Mouse (Mus musculus) gastrocnemius, adult 2 months (tissue): ENCODE data around the gene Gpd1. TPM values are rescaled to one million over a fixed set of nuclear protein-coding genes. Genes with fewer than 3 reads are reported as not detected.

Experiments used
- DNase-seq: peaks from one replicate; pipeline ENCODE4 v3.0.0; 2022
- H3K27ac ChIP-seq: fragments of 200-600 bp; 2 replicates; pipeline ENCODE4 v1.8.1; 2022; ENCODE audit warnings: mild to moderate bottlenecking
- H3K4me3 ChIP-seq: fragments of 200-600 bp; 2 replicates; pipeline ENCODE4 v1.8.1; 2022; ENCODE audit warnings: mild to moderate bottlenecking, moderate library complexity
- CTCF ChIP-seq: fragments of 200-600 bp; IDR thresholded peaks from 2 replicates; pipeline ENCODE4 v1.8.1; 2022; ENCODE audit warnings: antibody characterized with exemption, mild to moderate bottlenecking, moderate library complexity
- intact Hi-C: fragments of 180-260 bp; cut with DNase I; formaldehyde crosslinking; loops from one replicate; pipeline ENCODE4 v1.15.1; 2025
- total RNA-seq, 2 experiments: library from RNA; stranded (reverse); gene quantifications; 2 replicates each; pipeline ENCODE4 v1.2.3; 2021

Gene Gpd1
- total RNA-seq, 2 experiments from 2014 or later: 381 to 575 TPM

GRCm38 (mm10) chr15:99703676-99704040 lies 13.7 kb upstream of the Gpd1 start:
- no peak for DNase-seq
- no peak overlapping the region for H3K4me3 ChIP-seq
- intact Hi-C loops: no loop called here
- TF ChIP-seq CTCF: no peak
- peak overlapping the region; percentile 16; the same call in 1 of the 2 replicates for H3K27ac ChIP-seq

- TF ChIP-seq CTCF: no peak
- Histone ChIP-seq H3K4me3 (peak overlapping the region; percentile 13), H3K27ac (peak overlapping the region; percentile 48)
- intact Hi-C loops: no loop called here
- DNase-seq: no peak
Observed at GRCm38 (mm10) chr15:99704041-99704681, 13.2 kb upstream of the Gpd1 start.

GRCm38 (mm10) chr15:99704881-99705280 lies 12.4 kb upstream of the Gpd1 start:
- DNase-seq: no peak
- Histone ChIP-seq H3K4me3 (no peak overlapping the region), H3K27ac (peak overlapping the region; percentile 48)
- intact Hi-C loops: no loop called here
- TF ChIP-seq CTCF: no peak

GRCm38 (mm10) chr15:99705440-99706048 lies 11.8 kb upstream of the Gpd1 start, which contains the start of gene Gm17349:
Gene Gm17349, minus strand, starts transcription at chr15:99705490.
- peak; percentile 77 for DNase-seq
- intact Hi-C loops: no loop called here
- TF ChIP-seq CTCF: peak; percentile 96
- Histone ChIP-seq H3K4me3 (peak within 1 kb of the TSS; percentile 13), H3K27ac (peak within 1 kb of the TSS; percentile 48)

- no peak overlapping the region for H3K4me3 ChIP-seq
- no peak for DNase-seq
- no peak for TF ChIP-seq CTCF
- intact Hi-C loops: no loop called here
- H3K27ac ChIP-seq: no peak overlapping the region
Observed at GRCm38 (mm10) chr15:99708176-99708575, 9.1 kb upstream of the Gpd1 start.

- no peak for DNase-seq
- Histone ChIP-seq H3K4me3 (no peak overlapping the region), H3K27ac (no peak overlapping the region)
- intact Hi-C loops: loop anchor here (5.0 kb wide), 1 partner anchor 197 kb away; no protein-coding TSS in a partner anchor
- TF ChIP-seq CTCF: no peak
Observed at GRCm38 (mm10) chr15:99710221-99711190, 6.8 kb upstream of the Gpd1 start.

- Histone ChIP-seq H3K4me3 (no peak overlapping the region), H3K27ac (no peak overlapping the region)
- DNase-seq: no peak
- TF ChIP-seq CTCF: no peak
- intact Hi-C loops: loop anchor here (5.0 kb wide), 1 partner anchor 196 kb away; no protein-coding TSS in a partner anchor
Observed at GRCm38 (mm10) chr15:99711491-99711890, 5.8 kb upstream of the Gpd1 start.

GRCm38 (mm10) chr15:99712666-99713559 lies 4.4 kb upstream of the Gpd1 start:
- TF ChIP-seq CTCF: no peak
- intact Hi-C loops: loop anchor here (5.0 kb wide), 1 partner anchor 194 kb away; no protein-coding TSS in a partner anchor
- no peak for DNase-seq
- Histone ChIP-seq H3K4me3 (no peak overlapping the region), H3K27ac (no peak overlapping the region)

- intact Hi-C loops: loop anchor here (5.0 kb wide), 1 partner anchor 194 kb away; no protein-coding TSS in a partner anchor
- TF ChIP-seq CTCF: no peak
- Histone ChIP-seq H3K27ac (no peak overlapping the region), H3K4me3 (no peak overlapping the region)
- no peak for DNase-seq
Observed at GRCm38 (mm10) chr15:99713569-99713968, 3.7 kb upstream of the Gpd1 start.

- intact Hi-C loops: loop anchor here (5.0 kb wide), 1 partner anchor 193 kb away; no protein-coding TSS in a partner anchor
- TF ChIP-seq CTCF: no peak
- DNase-seq: no peak
- Histone ChIP-seq H3K4me3 (no peak overlapping the region), H3K27ac (no peak overlapping the region; the same call in 1 of the 2 replicates)
Observed at GRCm38 (mm10) chr15:99714206-99714605, 3.1 kb upstream of the Gpd1 start.

GRCm38 (mm10) chr15:99714858-99715257 lies 2.5 kb upstream of the Gpd1 start:
- peak; percentile 99; the same call in 1 of the 2 replicates for TF ChIP-seq CTCF
- peak overlapping the region; percentile 96; the same call in 1 of the 2 replicates for H3K27ac ChIP-seq
- intact Hi-C loops: loop anchor here (1.0 to 5.0 kb wide), 2 partner anchors 63 to 192 kb away; no protein-coding TSS in a partner anchor

More at GRCm38 (mm10) chr15:99714858-99715257, 2.5 kb upstream of the Gpd1 start:
- no peak overlapping the region for H3K4me3 ChIP-seq
- DNase-seq: peak; percentile 82
